Mouse (Mus musculus) frontal cortex, adult 2 months (tissue): ENCODE data around the gene Tyr. TPM values are rescaled to one million over a fixed set of nuclear protein-coding genes. Genes with fewer than 3 reads are reported as not detected.
A peak's percentile ranks its signal among the peaks of the same experiment; 100 is the strongest.
"Not testable (repeated sequence)": the region's sequence is repeated elsewhere in the genome, so short reads cannot be mapped to it uniquely, and the experiment has no call there.

Source experiments
- DNase-seq, 2 experiments: peaks; one replicate each; pipeline ENCODE4 v3.0.0; 2022; ENCODE audit warnings: low spot score in 1 of 2; ENCODE audit errors: extremely low spot score in 1 of 2
- polyA plus RNA-seq: library from polyadenylated mRNA; depleted of rRNA; stranded (reverse); fragments of >200 nt; gene quantifications from 2 replicates; pipeline ENCODE4 v1.2.3, GENCODE M21; 2012; rRNA removed

The Tyr gene
- 0.04 and 0.22 TPM in 2 replicates for polyA plus RNA-seq

- DNase-seq, result no peak
Measured at GRCm38 (mm10) chr7:87493412-87493811, at the start of gene Tyr. TSS of gene Tyr (minus strand) at chr7:87493512.

- no peak for DNase-seq
Measured at GRCm38 (mm10) chr7:87539031-87539430, 45.7 kb upstream of the Tyr start.

- peak; percentile 37 to 62 for DNase-seq
Measured at GRCm38 (mm10) chr7:87494124-87494682, 891 bp upstream of the Tyr start.

- DNase-seq, result peak in 1 of 2 experiments; percentile 10
Measured at GRCm38 (mm10) chr7:87488024-87488423, 5.3 kb downstream of the Tyr start.

GRCm38 (mm10) chr7:87413271-87413670, 80.0 kb downstream of the Tyr start:
- DNase-seq, result no peak

- DNase-seq, result not testable (repeated sequence)
Measured at GRCm38 (mm10) chr7:87411373-87411772, 81.9 kb downstream of the Tyr start.

GRCm38 (mm10) chr7:87397023-87397422, 96.3 kb downstream of the Tyr start:
- DNase-seq, result no peak

- no peak for DNase-seq
Measured at GRCm38 (mm10) chr7:87374935-87375334, 118.4 kb downstream of the Tyr start.

Other genes starting within 250 kb of the Tyr start
- gene Nox4, start 247.4 kb downstream of the Tyr start, polyA plus RNA-seq, result 0.15 and 0.26 TPM in 2 replicates
- 38.0 and 45.7 TPM in 2 replicates for gene Grm5, start 90.7 kb upstream of the Tyr start, polyA plus RNA-seq